Comparison of ENCODE assay signal across 17 mouse cellular contexts in the genomic region with DNA sequence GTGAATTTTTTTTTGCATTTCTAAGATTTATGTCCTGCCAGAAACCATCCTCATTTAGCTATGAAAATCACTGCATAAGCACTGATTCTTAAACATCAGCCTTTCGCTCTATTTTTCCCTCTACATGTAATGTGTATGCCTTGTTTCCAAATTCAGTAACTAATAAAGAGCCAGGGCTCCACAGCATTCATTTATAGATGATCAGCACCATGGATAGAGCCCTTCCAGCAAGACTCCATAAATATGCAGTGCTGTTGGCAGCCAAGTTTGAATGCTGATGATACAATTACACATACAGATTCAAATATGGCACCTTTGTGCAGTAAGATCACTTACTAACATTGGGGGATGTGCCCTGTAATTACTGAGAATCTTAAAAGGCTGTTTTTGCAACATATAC. TPM values are rescaled to one million over a fixed set of nuclear protein-coding genes. Genes with fewer than 3 reads are reported as not detected.
DNase-seq lines count a peak whose midpoint lies in the region; ATAC-seq and TF ChIP-seq lines count a peak whose summit lies in the region.
"Had no signal": no experiment of that assay in that cellular context is flagged by ENCODE, and none has a peak within 500 bp of the region (broad histone marks: within the 10 kb centered on the region; RNA-seq: fewer than 3 reads in every experiment).

No protein-coding gene starts in this region.

- H3K27me3 ChIP-seq in lung, postnatal 0 days (replicated peaks; ENCODE audit: insufficient read depth, low read length): no peaks in the 10 kb centered on the region
- H3K27me3 ChIP-seq: midbrain, embryonic 15.5 days had no signal

- no peak for DNase-seq in frontal cortex, postnatal 36 days (ENCODE audit: low spot score in 2 of 2)
- peak; percentile 31 for DNase-seq in lung, postnatal 0 days (ENCODE audit: low spot score)
- no peak for DNase-seq in lung, postnatal 4 days
- DNase-seq in brain, adult 2 months (ENCODE audit: low read depth, low spot score): peak; percentile 31
- DNase-seq in retina, postnatal 1 day: peak; percentile 34
- DNase-seq in gastrocnemius, adult 2 months: no peak
- DNase-seq in adrenal gland, postnatal 4 days (ENCODE audit: low spot score in 2 of 2): no peak
- DNase-seq: cerebellum, postnatal 25 days; heart, adult 2 months; left cerebral cortex, postnatal 4 days; liver, postnatal 0 days; thymus, adult 2 months had no signal

- intact Hi-C loops in gastrocnemius, adult 2 months (cut with DNase I): no loop called here

- no peak overlapping the region for H3K27ac ChIP-seq in lung, postnatal 0 days (ENCODE audit: low read length)
- no peak overlapping the region for H3K27ac ChIP-seq in gastrocnemius, adult 2 months
- H3K27ac ChIP-seq: heart, adult 2 months; hindbrain, embryonic 10.5 days; midbrain, embryonic 15.5 days had no signal

- no peaks in the 10 kb centered on the region for H3K36me3 ChIP-seq in lung, postnatal 0 days (ENCODE audit: insufficient read depth, low read length)
- H3K36me3 ChIP-seq: hindbrain, embryonic 10.5 days; midbrain, embryonic 15.5 days had no signal

- peak; percentile 92 for ATAC-seq in frontal cortex, adult (ENCODE audit: low TSS enrichment)
- no peak for ATAC-seq in lung, postnatal 0 days
- ATAC-seq: CD4-positive, CD25-positive, alpha-beta regulatory T cell, adult 4 months; liver, postnatal 0 days; midbrain, embryonic 15.5 days had no signal

- no peak overlapping the region for H3K4me3 ChIP-seq in lung, postnatal 0 days (ENCODE audit: low read depth, low read length)
- no peak overlapping the region for H3K4me3 ChIP-seq in gastrocnemius, adult 2 months
- H3K4me3 ChIP-seq: heart, adult 2 months; hindbrain, embryonic 10.5 days; midbrain, embryonic 15.5 days had no signal

- no peak for TF ChIP-seq EP300 in lung, postnatal 0 days (IDR thresholded peaks at IDR 0.05)

- no peaks in the 10 kb centered on the region for H3K4me1 ChIP-seq in lung, postnatal 0 days (ENCODE audit: insufficient read depth, low read depth, low read length)
- H3K4me1 ChIP-seq: hindbrain, embryonic 10.5 days; midbrain, embryonic 15.5 days had no signal

- TF ChIP-seq CTCF in lung, postnatal 0 days (IDR thresholded peaks at IDR 0.05): no peak
- TF ChIP-seq CTCF in gastrocnemius, adult 2 months (IDR thresholded peaks at IDR 0.05): no peak

- H3K4me2 ChIP-seq in lung, postnatal 0 days (replicated peaks; ENCODE audit: low read depth, low read length): no peak overlapping the region
- H3K4me2 ChIP-seq: midbrain, embryonic 15.5 days had no signal

- no peaks in the 10 kb centered on the region for H3K9me3 ChIP-seq in lung, postnatal 0 days (ENCODE audit: low read length)
- H3K9me3 ChIP-seq: hindbrain, embryonic 10.5 days; midbrain, embryonic 15.5 days had no signal

- 62% methylated on average over 1 of the region's 1 CpGs for WGBS in lung, postnatal 0 days

- no peak overlapping the region for H3K9ac ChIP-seq in lung, postnatal 0 days (replicated peaks; ENCODE audit: low read depth)
- H3K9ac ChIP-seq: liver, postnatal 0 days; midbrain, embryonic 15.5 days had no signal

RNA-seq across cellular contexts. Expression of a gene that starts 40.2 kb away (rescaled TPM):
- polyA plus RNA-seq in lung, postnatal 0 days (2015; fragmentation: Nextera tagmentation; extraction: Ambion mirVana): 0.39 and 0.54 TPM in 2 replicates
- not detected for total RNA-seq in gastrocnemius, adult 2 months (2021)
- under 1 TPM; 0.20 to 0.42 TPM for total RNA-seq in adrenal gland, postnatal 4 days (2021)
- total RNA-seq: heart, adult 2 months; neutrophil, adult 5-6 weeks had no signal
- polyA plus RNA-seq: heart, adult 2 months had no signal

Comparison
In these comparisons a context has a peak if more than half of its experiments do, and no peak if none do; other contexts are left out.
1. DNase-seq: peak in lung, postnatal 0 days (single experiment), brain, adult 2 months (single experiment) and retina, postnatal 1 day (single experiment); none in frontal cortex, postnatal 36 days (0 of 2), lung, postnatal 4 days (0 of 2), gastrocnemius, adult 2 months (single experiment) and adrenal gland, postnatal 4 days (0 of 2).